Mouse (Mus musculus) erythroblast, embryonic 14.5 days (primary cell): ENCODE results near the gene Wwox.

Source experiments
- GATA1 ChIP-seq: IDR thresholded peaks from 2 replicates; pipeline ENCODE4 v1.6.1; 2012; ENCODE audit warnings: low read length, inconsistent platforms, mixed read lengths
- TAL1 ChIP-seq: IDR thresholded peaks from 3 replicates; pipeline ENCODE4 v1.6.1; 2012; ENCODE audit warnings: low read length, inconsistent platforms, mixed read lengths

DNA sequence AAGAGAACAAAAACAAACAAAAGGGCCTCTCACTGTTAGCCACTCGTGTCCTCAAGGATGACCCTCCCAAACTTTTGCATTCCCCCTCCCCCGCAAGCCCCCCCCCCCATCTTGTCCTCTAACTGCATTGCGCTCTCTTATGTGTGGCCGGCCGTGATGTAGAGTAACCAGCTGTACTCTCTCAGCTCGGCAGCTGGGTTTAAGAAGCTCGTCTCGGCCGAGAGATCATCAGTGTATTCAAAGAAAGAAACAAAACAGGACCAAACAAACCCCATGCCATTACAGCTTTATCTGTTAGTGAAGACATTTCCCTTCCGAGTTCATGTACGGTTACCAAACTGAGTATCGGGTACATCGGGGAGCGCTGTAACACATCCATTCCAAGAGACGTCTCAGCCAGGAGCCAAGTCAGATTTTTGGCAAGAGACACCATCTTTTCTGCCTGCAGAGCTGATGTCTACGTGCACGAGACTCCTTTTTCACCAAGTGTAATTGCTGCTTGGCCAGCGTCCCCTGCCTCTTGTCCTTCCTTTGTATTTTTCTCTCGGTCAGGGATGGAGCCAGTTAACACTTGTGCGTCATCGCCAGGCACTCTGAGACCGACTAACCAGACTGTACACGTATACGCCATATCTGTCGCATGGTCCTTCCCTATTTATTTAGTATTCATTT, 18.8 kb downstream of the Wwox start:
- no peak for TF ChIP-seq TAL1
- no peak for TF ChIP-seq GATA1
